Mouse (Mus musculus) kidney, adult 2 months (tissue): ENCODE results near the gene Hes3. TPM values are rescaled to one million over a fixed set of nuclear protein-coding genes. Genes with fewer than 3 reads are reported as not detected.

Experiments
- DNase-seq: peaks from one replicate; pipeline ENCODE4 v3.0.0; 2021
- H3K27ac ChIP-seq: fragments of 200-500 bp; 2 replicates; pipeline ENCODE4 v1.5.1; 2012; ENCODE audit warnings: low read depth, low read length, control low read depth, inconsistent platforms; ENCODE audit not compliant: insufficient read depth
- H3K27me3 ChIP-seq: fragments of 200-500 bp; replicated peaks from 2 replicates; pipeline ENCODE4 v1.6.1; 2012; ENCODE audit warnings: mild to moderate bottlenecking, moderate library complexity, low read length, inconsistent platforms; ENCODE audit not compliant: control insufficient read depth, insufficient read depth
- H3K36me3 ChIP-seq: fragments of 200-500 bp; 2 replicates; pipeline ENCODE4 v1.6.1; 2012; ENCODE audit warnings: mild to moderate bottlenecking, moderate library complexity, low read length, inconsistent platforms; ENCODE audit not compliant: control insufficient read depth, insufficient read depth
- H3K4me1 ChIP-seq: fragments of 200-500 bp; 2 replicates; pipeline ENCODE4 v1.6.1; 2011; ENCODE audit warnings: low read length; ENCODE audit not compliant: control insufficient read depth, insufficient read depth
- H3K4me3 ChIP-seq: fragments of 200-500 bp; 2 replicates; pipeline ENCODE4 v1.5.1; 2011; ENCODE audit warnings: mild to moderate bottlenecking, low read depth, low read length, control low read depth; ENCODE audit not compliant: insufficient read depth
- CTCF ChIP-seq: fragments of 200-500 bp; conservative IDR thresholded peaks from 2 replicates; pipeline ENCODE4 v1.5.1; 2011; ENCODE audit warnings: low read depth, mild to moderate bottlenecking, control low read depth, low read length, moderate library complexity, mixed read lengths; ENCODE audit not compliant: insufficient read depth, insufficient read length
- POLR2A ChIP-seq: fragments of 200-500 bp; IDR thresholded peaks from one replicate; pipeline ENCODE4 v1.6.1; 2011; ENCODE audit warnings: low read depth, low read length, control low read depth
- WGBS: fragments of 180-500 bp; shearing (Covaris S2); methylation state at CpG from one replicate; pipeline ENCODE4 v1.1.7; 2018; 5-methylcytosine and 5-hydroxymethylcytosine counted together
- polyA plus RNA-seq: library from polyadenylated mRNA; depleted of rRNA; stranded (reverse); fragments of >200 nt; gene quantifications from 2 replicates; pipeline ENCODE4 v1.2.3, GENCODE M21; 2012

Gene Hes3
- polyA plus RNA-seq, 1 experiment = not detected

- Histone ChIP-seq H3K36me3 (no peaks in the 10 kb centered on the region), H3K4me1 (peaks cover 8% of the 10 kb centered on the region), H3K27me3 (no peaks in the 10 kb centered on the region; the same call in 1 of the 2 replicates), H3K4me3 (no peak overlapping the region), H3K27ac (no peak overlapping the region)
- TF ChIP-seq CTCF = no peak
- no peak for TF ChIP-seq POLR2A
- no peak for DNase-seq
- WGBS = 63% methylated on average over 6 of the region's 6 CpGs
Observed at GRCm38 (mm10) chr4:152317631-152318033, 26.2 kb upstream of the Hes3 start.

GRCm38 (mm10) chr4:152315498-152316213 lies 24.2 kb upstream of the Hes3 start:
- no peak overlapping the region for H3K4me3 ChIP-seq
- DNase-seq = no peak
- H3K27ac ChIP-seq = no peak overlapping the region
- no peaks in the 10 kb centered on the region; the same call in 1 of the 2 replicates for H3K27me3 ChIP-seq
- TF ChIP-seq CTCF (no peak), POLR2A (no peak)
- WGBS = 2% methylated on average over 43 of the region's 43 CpGs
- no peaks in the 10 kb centered on the region for H3K36me3 ChIP-seq
- peaks cover 8% of the 10 kb centered on the region for H3K4me1 ChIP-seq

GRCm38 (mm10) chr4:152313934-152314333 lies 22.5 kb upstream of the Hes3 start:
- DNase-seq = peak; percentile 23
- Histone ChIP-seq H3K4me3 (no peak overlapping the region), H3K36me3 (no peaks in the 10 kb centered on the region), H3K27me3 (no peaks in the 10 kb centered on the region; the same call in 1 of the 2 replicates), H3K27ac (no peak overlapping the region), H3K4me1 (peaks cover 6% of the 10 kb centered on the region)
- TF ChIP-seq POLR2A (no peak), CTCF (no peak; the same call in 1 of the 2 replicates)

GRCm38 (mm10) chr4:152313211-152313632 lies 21.8 kb upstream of the Hes3 start:
- Histone ChIP-seq H3K36me3 (no peaks in the 10 kb centered on the region), H3K4me1 (peaks cover 5% of the 10 kb centered on the region; the same call in 1 of the 2 replicates), H3K27ac (no peak overlapping the region), H3K27me3 (no peaks in the 10 kb centered on the region; the same call in 1 of the 2 replicates), H3K4me3 (peak overlapping the region; percentile 22; the same call in 1 of the 2 replicates)
- WGBS = under 1% methylated on average over 29 of the region's 29 CpGs
- DNase-seq = peak; percentile 22
- TF ChIP-seq POLR2A (no peak), CTCF (no peak)

- no peak overlapping the region for H3K4me3 ChIP-seq
- H3K27ac ChIP-seq = no peak overlapping the region
- no peak for TF ChIP-seq POLR2A
- TF ChIP-seq CTCF = no peak
- no peak for DNase-seq
- peaks cover 5% of the 10 kb centered on the region; the same call in 1 of the 2 replicates for H3K4me1 ChIP-seq
- H3K27me3 ChIP-seq = no peaks in the 10 kb centered on the region; the same call in 1 of the 2 replicates
- WGBS = 14% methylated on average over 14 of the region's 14 CpGs
- H3K36me3 ChIP-seq = no peaks in the 10 kb centered on the region
Observed at GRCm38 (mm10) chr4:152312186-152312585, 20.7 kb upstream of the Hes3 start.

- no peaks in the 10 kb centered on the region for H3K36me3 ChIP-seq
- no peak for DNase-seq
- H3K27me3 ChIP-seq = no peaks in the 10 kb centered on the region
- TF ChIP-seq POLR2A (no peak), CTCF (no peak)
- no peak overlapping the region for H3K27ac ChIP-seq
- no peak overlapping the region for H3K4me3 ChIP-seq
- H3K4me1 ChIP-seq = peaks cover 8% of the 10 kb centered on the region
- 84% methylated on average over 9 of the region's 9 CpGs for WGBS
Observed at GRCm38 (mm10) chr4:152307542-152307941, 16.1 kb upstream of the Hes3 start.

GRCm38 (mm10) chr4:152305991-152306390 lies 14.5 kb upstream of the Hes3 start:
- no peaks in the 10 kb centered on the region for H3K36me3 ChIP-seq
- TF ChIP-seq CTCF (no peak), POLR2A (no peak)
- WGBS = 76% methylated on average over 6 of the region's 6 CpGs

More at GRCm38 (mm10) chr4:152305991-152306390, 14.5 kb upstream of the Hes3 start:
- Histone ChIP-seq H3K27me3 (no peaks in the 10 kb centered on the region), H3K4me1 (peaks cover 10% of the 10 kb centered on the region), H3K4me3 (no peak overlapping the region), H3K27ac (no peak overlapping the region)
- no peak for DNase-seq
